Mouse (Mus musculus) olfactory bulb, adult 2 months (tissue): ENCODE results near the gene Tm9sf2.

ENCODE experiments used
- CTCF ChIP-seq: fragments of 200-500 bp; IDR thresholded peaks from 2 replicates; pipeline ENCODE4 v1.5.1; 2012; ENCODE audit warnings: low read depth, mild to moderate bottlenecking, low read length, moderate library complexity; ENCODE audit not compliant: insufficient read depth
- POLR2A ChIP-seq: fragments of 200-500 bp; IDR thresholded peaks from 2 replicates; pipeline ENCODE4 v1.6.1; 2012; ENCODE audit warnings: mild to moderate bottlenecking, low read depth, low read length, moderate library complexity; ENCODE audit not compliant: insufficient read depth

DNA sequence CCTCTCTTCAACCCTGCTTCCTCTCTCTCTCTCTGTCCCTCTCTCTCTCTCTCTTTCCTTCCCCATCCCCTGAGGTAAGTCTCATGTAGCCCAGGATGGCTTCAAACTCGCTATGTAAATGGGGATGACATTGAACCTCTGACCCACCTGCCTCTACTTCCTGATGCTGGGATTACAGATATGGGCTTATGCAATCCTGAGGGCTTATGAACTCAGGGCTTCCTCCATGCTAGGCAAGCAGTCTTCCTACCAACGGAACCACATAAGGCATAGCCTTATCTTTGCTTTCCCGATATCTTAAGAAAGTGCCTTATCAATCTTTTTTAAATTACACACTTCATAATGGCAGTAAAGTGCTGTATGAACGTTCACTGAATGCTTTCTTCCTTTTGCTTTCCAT lies 14.5 kb upstream of the Tm9sf2 start:
- TF ChIP-seq CTCF (no peak), POLR2A (no peak)
